Mouse (Mus musculus): ENCODE measurements at regions not wholly inside any gene's neighbourhood (a gene's known extent, or its start where the extent isn't known, plus 50 kb on each side); places are given as distances from the start of the nearest gene placed in this dataset.
"Not testable (repeated sequence)": the region's sequence is repeated elsewhere in the genome, so short reads cannot be mapped to it uniquely, and the experiment has no call there.

GRCm38 (mm10) chr13:104549016-104549415, 243.3 kb upstream of the Srek1ip1 start:
- no peak for DNase-seq (ENCODE audit: low read depth, low spot score)

- no peak for DNase-seq (ENCODE audit: low read depth, low spot score)
Observed at GRCm38 (mm10) chr13:104553329-104553728, 239.0 kb upstream of the Srek1ip1 start.

- not testable (repeated sequence) for DNase-seq (ENCODE audit: low read depth, low spot score)
Observed at GRCm38 (mm10) chr13:104556609-104557008, 235.7 kb upstream of the Srek1ip1 start.

GRCm38 (mm10) chr13:104559876-104560275, 232.4 kb upstream of the Srek1ip1 start:
- no peak for DNase-seq (ENCODE audit: low read depth, low spot score)

- DNase-seq (ENCODE audit: low read depth, low spot score) = no peak
Observed at GRCm38 (mm10) chr13:104560500-104561114, 231.7 kb upstream of the Srek1ip1 start.

- no peak for DNase-seq (ENCODE audit: low read depth, low spot score)
Observed at GRCm38 (mm10) chr13:104562536-104562935, 229.7 kb upstream of the Srek1ip1 start.

- no peak for DNase-seq (ENCODE audit: low read depth, low spot score)
Observed at GRCm38 (mm10) chr13:104563019-104563418, 229.3 kb upstream of the Srek1ip1 start.

- peak; percentile 55 for DNase-seq (ENCODE audit: low read depth, low spot score)
Observed at GRCm38 (mm10) chr13:104563889-104564288, 228.4 kb upstream of the Srek1ip1 start.

- DNase-seq (ENCODE audit: low read depth, low spot score) = no peak
Observed at GRCm38 (mm10) chr13:104569765-104570164, 222.5 kb upstream of the Srek1ip1 start.

GRCm38 (mm10) chr13:104572236-104572635, 220.0 kb upstream of the Srek1ip1 start:
- no peak for DNase-seq (ENCODE audit: low read depth, low spot score)

GRCm38 (mm10) chr13:104574396-104574795, 217.9 kb upstream of the Srek1ip1 start:
- no peak for DNase-seq (ENCODE audit: low read depth, low spot score)

GRCm38 (mm10) chr13:104576188-104576789, 216.0 kb upstream of the Srek1ip1 start:
- DNase-seq (ENCODE audit: low read depth, low spot score) = no peak

GRCm38 (mm10) chr13:104577856-104578255, 214.4 kb upstream of the Srek1ip1 start:
- peak; percentile 57 for DNase-seq (ENCODE audit: low read depth, low spot score)

GRCm38 (mm10) chr13:104580686-104581350, 211.5 kb upstream of the Srek1ip1 start:
- no peak for DNase-seq (ENCODE audit: low read depth, low spot score)
